ENCODE assay signal across 1 mouse cellular context in the genomic region with DNA sequence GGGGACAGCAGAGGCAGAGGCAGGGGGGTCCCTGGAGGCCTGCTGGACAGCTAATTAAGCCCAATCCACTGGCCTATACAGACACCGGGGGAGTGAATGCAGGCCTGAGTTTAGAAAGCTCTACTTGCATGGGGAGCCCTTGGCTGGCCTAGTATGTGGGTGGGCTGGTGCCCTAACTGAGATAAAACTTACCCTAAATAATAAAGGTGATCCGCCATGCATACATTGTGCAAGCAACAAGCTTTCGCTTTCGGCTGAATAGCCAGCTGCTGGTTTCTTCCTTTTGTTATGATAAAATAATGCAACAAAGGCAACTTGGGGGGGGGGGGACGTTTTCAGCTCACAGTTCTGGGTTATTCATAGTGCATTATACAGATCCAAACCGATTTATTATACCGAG.
TF ChIP-seq lines count a peak whose summit lies in the region.

No protein-coding gene starts in this region.

TF ChIP-seq in MEL, 35 proteins besides CTCF, POLR2A, EP300 and RAD21:
- peak; percentile 13; the same call in 1 of the 2 replicates for TF ChIP-seq ZMIZ1 (IDR thresholded peaks at IDR 0.05; ENCODE audit: low read depth, low read length)
- no peak for TF ChIP-seq CHD2 (IDR thresholded peaks at IDR 0.05; ENCODE audit: low read length)
